Mouse (Mus musculus) ES-E14 (cell line): ENCODE data around the gene Vps35. TPM values are rescaled to one million over a fixed set of nuclear protein-coding genes. Genes with fewer than 3 reads are reported as not detected.

Source experiments
- DNase-seq: peaks from one replicate; pipeline ENCODE4 v3.0.0-alpha.2; 2013; ENCODE audit warnings: low read depth, low spot score
- H3K27ac ChIP-seq: 2 replicates; pipeline ENCODE4 v1.5.1; 2012; ENCODE audit warnings: low read depth, mild to moderate bottlenecking, low read length, moderate library complexity, mixed read lengths; ENCODE audit not compliant: poor library complexity, insufficient read depth, severe bottlenecking
- H3K36me3 ChIP-seq: 2 replicates; pipeline ENCODE4 v1.6.1; 2012; ENCODE audit warnings: mild to moderate bottlenecking, low read length, moderate library complexity, mixed read lengths; ENCODE audit not compliant: control insufficient read depth, poor library complexity, insufficient read depth, severe bottlenecking
- H3K4me1 ChIP-seq, 2 experiments: fragments of 150-350 bp in 1 of 2; sonication (generic) in 1 of 2; 2 replicates each; pipeline ENCODE4 v1.6.1; 2012; ENCODE audit warnings: low read length in 2 of 2, mild to moderate bottlenecking in 1 of 2, mixed read lengths in 1 of 2; ENCODE audit not compliant: control insufficient read depth in 2 of 2, insufficient read depth in 2 of 2, poor library complexity in 1 of 2
- H3K4me3 ChIP-seq, 2 experiments: fragments of 150-350 bp in 1 of 2; sonication (generic) in 1 of 2; 2 replicates each; pipeline ENCODE4 v1.5.1; 2012; ENCODE audit warnings: low read length in 2 of 2, low read depth in 1 of 2, mild to moderate bottlenecking in 1 of 2, mixed read lengths in 1 of 2; ENCODE audit not compliant: insufficient read depth in 1 of 2, poor library complexity in 1 of 2, severe bottlenecking in 1 of 2
- H3K9ac ChIP-seq: 2 replicates; pipeline ENCODE4 v1.6.1; 2012; ENCODE audit warnings: low read depth, mild to moderate bottlenecking, low read length, mixed read lengths; ENCODE audit not compliant: poor library complexity, insufficient read depth, severe bottlenecking
- H3K9me3 ChIP-seq: fragments of 150-350 bp; sonication (generic); 2 replicates; pipeline ENCODE4 v1.6.1; 2012; ENCODE audit warnings: low read depth, mild to moderate bottlenecking, low read length; ENCODE audit not compliant: control insufficient read depth, insufficient read depth
- CHD2 ChIP-seq: IDR thresholded peaks from 2 replicates; pipeline ENCODE4 v1.6.1; 2014; ENCODE audit warnings: mild to moderate bottlenecking, low read depth, low read length, inconsistent platforms
- HCFC1 ChIP-seq: IDR thresholded peaks from 2 replicates; pipeline ENCODE4 v1.6.1; 2012; ENCODE audit warnings: low read length, inconsistent platforms, borderline replicate concordance; ENCODE audit not compliant: insufficient read depth
- MAFK ChIP-seq: IDR thresholded peaks from 2 replicates; pipeline ENCODE4 v1.6.1; 2014; ENCODE audit warnings: mild to moderate bottlenecking, low read depth, low read length, inconsistent platforms; ENCODE audit not compliant: insufficient read depth
- ZC3H11A ChIP-seq: IDR thresholded peaks from 2 replicates; pipeline ENCODE4 v1.6.1; 2012; ENCODE audit warnings: low read depth, mild to moderate bottlenecking, inconsistent platforms, low read length, borderline replicate concordance
- ZNF384 ChIP-seq: IDR thresholded peaks from 2 replicates; pipeline ENCODE4 v1.6.1; 2012; ENCODE audit warnings: low read depth, low read length, inconsistent platforms
- in situ Hi-C, 2 experiments: fragments of 600-800 bp; cut with MboI; formaldehyde crosslinking; loops; one replicate each; pipeline ENCODE4 v1.15.1; 2025; ENCODE audit warnings: low sequenced_read_pairs in 2 of 2, inconsistent platforms in 1 of 2; ENCODE audit not compliant: unreplicated experiment in 2 of 2
- total RNA-seq: library from RNA; depleted of rRNA; stranded (reverse); fragments of 300-350 nt; gene quantifications from 2 replicates; pipeline ENCODE4 v1.2.3, GENCODE M21; 2012; rRNA removed

Gene Vps35
- total RNA-seq, 1 experiment = 109 TPM

DNA sequence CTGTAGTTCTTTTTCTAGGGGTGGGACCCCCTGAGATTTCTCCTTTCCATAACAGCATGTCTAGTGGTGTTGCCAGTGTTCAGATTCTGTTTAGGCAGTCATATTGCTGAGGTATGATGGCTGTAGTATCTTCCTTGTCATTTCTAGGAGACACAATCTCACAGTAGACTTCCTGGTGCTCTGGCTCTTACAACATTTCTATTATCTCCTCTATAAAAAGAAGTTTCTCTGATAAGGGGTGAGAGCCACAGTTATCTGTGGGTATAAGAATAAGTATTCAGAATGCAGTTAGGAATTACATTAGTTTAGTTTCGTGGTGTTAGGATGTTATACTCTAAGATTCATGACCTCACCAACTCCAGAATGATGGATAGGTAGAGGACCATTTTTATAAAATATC is 72.3 kb downstream of the Vps35 start:
- Histone ChIP-seq H3K36me3 (no peaks in the 10 kb centered on the region), H3K4me1 (no peaks in the 10 kb centered on the region), H3K9me3 (no peaks in the 10 kb centered on the region), H3K27ac (no peak overlapping the region), H3K9ac (no peak overlapping the region), H3K4me3 (no peak overlapping the region)
- TF ChIP-seq MAFK = no peak
- TF ChIP-seq ZNF384 = no peak
- TF ChIP-seq HCFC1 = no peak
- TF ChIP-seq CHD2 = no peak
- no peak for TF ChIP-seq ZC3H11A
- in situ Hi-C loops = no loop called here
- no peak for DNase-seq

DNA sequence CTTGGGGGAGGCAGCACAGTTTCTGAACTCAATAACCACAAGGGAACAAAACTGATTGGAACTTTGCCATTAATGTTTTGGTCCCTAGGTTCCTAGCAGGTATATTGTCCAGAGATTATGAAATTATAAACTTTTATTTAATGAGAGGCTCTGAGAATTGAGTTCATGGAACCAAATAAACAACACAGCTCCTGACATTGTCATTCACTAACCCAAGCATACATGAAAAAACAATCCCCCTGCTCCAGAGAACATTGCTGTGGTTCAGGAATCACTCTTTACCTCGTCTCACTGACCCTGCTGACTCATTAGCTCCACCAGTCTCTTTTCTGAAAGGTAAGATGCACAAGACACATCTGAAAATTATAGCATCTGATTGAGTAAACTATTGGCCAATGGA is 73.9 kb downstream of the Vps35 start, which contains the start of gene Olfr371:
Gene Olfr371 (plus strand): TSS at position 301 of the 400 bp plus-strand sequence.
- no peaks in the 10 kb centered on the region for H3K9me3 ChIP-seq
- no peak within 1 kb of the TSS for H3K27ac ChIP-seq
- TF ChIP-seq ZC3H11A = no peak
- no peak for TF ChIP-seq CHD2
- no peak for TF ChIP-seq ZNF384
- TF ChIP-seq MAFK = no peak
- TF ChIP-seq HCFC1 = no peak
- H3K4me1 ChIP-seq = no peaks in the 10 kb centered on the region
- H3K36me3 ChIP-seq = no peaks in the 10 kb centered on the region
- H3K4me3 ChIP-seq = no peak within 1 kb of the TSS
- DNase-seq = no peak
- no peak within 1 kb of the TSS for H3K9ac ChIP-seq
- in situ Hi-C loops = no loop called here

DNA sequence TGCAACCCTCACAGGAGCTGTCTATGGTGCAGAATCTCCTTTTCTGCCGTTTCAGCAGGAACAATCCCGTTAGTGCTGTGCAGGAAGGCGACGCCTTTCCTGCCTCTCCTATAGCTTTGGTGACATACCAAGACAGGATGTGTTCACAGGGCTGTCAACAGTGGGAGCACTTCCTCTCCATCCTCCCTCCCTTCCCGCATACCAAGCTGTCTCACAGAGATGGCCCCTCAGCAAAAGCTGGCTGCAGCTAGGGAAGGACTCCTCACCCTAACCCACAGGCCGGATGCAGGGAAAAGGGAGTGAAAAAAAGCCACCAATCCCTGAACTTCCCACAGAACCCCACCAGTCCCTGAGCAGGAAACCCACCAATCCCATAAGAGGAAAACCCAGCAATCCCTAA is 78.6 kb downstream of the Vps35 start:
- Histone ChIP-seq H3K4me3 (no peak overlapping the region), H3K36me3 (no peaks in the 10 kb centered on the region), H3K9me3 (no peaks in the 10 kb centered on the region), H3K9ac (no peak overlapping the region), H3K4me1 (no peaks in the 10 kb centered on the region), H3K27ac (no peak overlapping the region)
- DNase-seq = peak; percentile 12
- in situ Hi-C loops = no loop called here
- TF ChIP-seq CHD2 = no peak
- TF ChIP-seq MAFK = peak; percentile 56; the same call in 1 of the 2 replicates

DNA sequence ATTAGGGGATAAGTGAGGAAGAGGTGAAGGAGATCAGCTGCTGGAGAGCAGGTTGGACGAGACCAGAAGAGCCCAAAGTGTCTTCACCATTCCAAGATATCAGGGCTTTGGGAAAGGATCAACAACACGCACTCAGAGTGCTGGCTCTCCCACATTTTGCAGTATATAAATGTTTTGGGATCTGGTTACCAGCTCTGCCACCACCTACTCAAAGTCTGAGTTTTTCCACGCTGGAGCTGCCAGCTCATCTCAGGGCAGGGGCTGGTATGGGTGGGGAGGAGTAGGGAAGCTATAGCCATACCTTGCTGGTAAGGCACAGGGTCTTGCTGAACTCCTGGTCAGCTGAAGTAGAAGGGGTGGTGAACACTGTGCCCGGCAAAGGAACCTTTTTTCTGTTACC is 79.4 kb downstream of the Vps35 start:
- in situ Hi-C loops = no loop called here
- Histone ChIP-seq H3K9ac (no peak overlapping the region), H3K27ac (no peak overlapping the region), H3K4me1 (no peaks in the 10 kb centered on the region), H3K4me3 (no peak overlapping the region), H3K9me3 (no peaks in the 10 kb centered on the region), H3K36me3 (no peaks in the 10 kb centered on the region)
- no peak for DNase-seq
- TF ChIP-seq CHD2 (no peak), HCFC1 (no peak), ZC3H11A (no peak), ZNF384 (no peak), MAFK (no peak)

Other genes with a start within 250 kb of the Vps35 start
- 49.3 and 86.0 TPM in 2 replicates for gene Fbxw9, start 239.7 kb downstream of the Vps35 start, total RNA-seq
- gene Gm5741, start 231.8 kb downstream of the Vps35 start, total RNA-seq = not detected in 2 replicates
- 54.1 and 63.1 TPM in 2 replicates for gene Dhps, start 228.0 kb downstream of the Vps35 start, total RNA-seq
- 24.9 and 27.6 TPM in 2 replicates for gene Wdr83os, start 219.1 kb downstream of the Vps35 start, total RNA-seq
- 26.4 and 32.6 TPM in 2 replicates for gene Wdr83, start 218.5 kb downstream of the Vps35 start, total RNA-seq
- 40.2 and 78.2 TPM in 2 replicates for gene Man2b1, start 216.5 kb downstream of the Vps35 start, total RNA-seq
- 0.58 and 1.0 TPM in 2 replicates for gene Zfp791, start 176.7 kb downstream of the Vps35 start, total RNA-seq
- gene Cks1brt, start 147.9 kb downstream of the Vps35 start, total RNA-seq = not detected in 2 replicates
- gene Olfr371, start 73.8 kb downstream of the Vps35 start, total RNA-seq = not detected in 2 replicates
- 60.7 and 105 TPM in 2 replicates for gene Orc6, start 170 bp downstream of the Vps35 start, total RNA-seq
- 0.11 and 0.22 TPM in 2 replicates for gene Mylk3, start 86.5 kb upstream of the Vps35 start, total RNA-seq
- 15.0 and 19.5 TPM in 2 replicates for gene 4921524J17Rik, start 133.0 kb upstream of the Vps35 start, total RNA-seq
- 31.9 and 46.4 TPM in 2 replicates for gene Gpt2, start 192.8 kb upstream of the Vps35 start, total RNA-seq